Mouse (Mus musculus): Measurements from ENCODE around the gene Galk1.

- no peak for TF ChIP-seq CTCF (IDR thresholded peaks at IDR 0.05)
- no peak for TF ChIP-seq POLR2A (IDR thresholded peaks at IDR 0.05; ENCODE audit: insufficient read depth, low read depth, low read length)
- no peak for TF ChIP-seq EP300 (IDR thresholded peaks at IDR 0.05; ENCODE audit: insufficient read depth, low read depth, low read length)
These were observed 25.3 kb upstream of the Galk1 start for GRCm38 (mm10) chr11:116037826-116038225.
